Mouse (Mus musculus): ENCODE results near the gene Shisa6.

Shisa6 gene

DNA sequence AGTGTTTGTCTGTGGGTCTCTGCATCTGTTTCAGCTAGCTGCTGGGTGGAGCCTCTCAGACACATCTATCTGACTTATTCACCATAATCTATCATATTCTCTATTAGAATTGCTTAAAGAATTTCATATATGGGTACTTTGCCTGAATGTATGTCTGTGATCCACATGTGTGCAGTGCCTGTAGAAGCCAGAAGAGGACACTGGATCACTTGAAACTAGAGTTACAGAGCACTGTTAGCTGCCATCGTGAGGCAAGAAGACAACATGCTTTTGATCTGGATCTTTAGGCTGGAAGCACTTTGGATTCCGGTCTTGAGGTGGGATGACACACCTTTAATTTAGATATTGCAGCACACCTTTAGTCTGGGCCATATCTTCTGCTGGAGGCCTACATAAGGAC lies 289.2 kb downstream of the Shisa6 start:
- no peak for DNase-seq (ENCODE audit: low spot score)

DNA sequence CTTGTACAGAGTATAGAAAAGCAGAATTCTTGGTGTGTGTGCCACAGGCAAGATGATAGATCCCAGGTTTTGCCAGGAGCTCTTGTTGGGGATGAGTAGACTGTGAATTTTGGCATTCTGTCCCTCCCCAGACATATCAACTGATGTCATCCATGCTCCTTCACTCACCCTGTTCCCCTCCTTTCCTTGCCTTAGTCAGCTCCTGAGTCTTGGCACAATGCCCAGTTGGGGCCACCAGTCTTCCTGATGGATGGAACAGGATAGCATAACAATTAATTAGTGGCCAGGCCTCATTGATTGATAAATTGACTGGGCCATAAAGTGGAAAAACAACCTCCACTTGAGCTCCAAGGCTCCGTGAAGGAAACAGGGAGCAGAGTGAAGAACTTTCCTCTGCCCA lies 292.9 kb downstream of the Shisa6 start:
- no peak for DNase-seq (ENCODE audit: low spot score)

DNA sequence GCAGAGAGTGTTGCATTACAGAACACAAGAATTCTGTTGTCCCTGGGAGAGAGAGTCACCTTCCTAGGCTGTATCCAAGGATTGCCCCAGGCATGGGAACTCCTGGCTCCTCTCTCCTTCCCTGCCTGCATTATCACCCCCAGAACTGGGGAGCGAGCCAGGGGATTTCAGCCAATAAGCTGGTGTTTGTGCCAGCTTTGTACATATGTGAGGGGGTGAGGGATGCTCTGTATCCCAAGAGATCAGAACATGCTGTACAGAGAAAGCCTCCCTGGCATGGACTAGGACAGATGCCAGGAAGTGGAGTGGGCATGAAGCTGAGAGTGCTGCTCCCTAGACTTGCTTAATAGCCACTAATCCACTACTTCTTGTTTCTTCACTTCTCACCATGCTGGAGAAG lies 303.6 kb downstream of the Shisa6 start:
- DNase-seq (ENCODE audit: low spot score), result peak; percentile 75

DNA sequence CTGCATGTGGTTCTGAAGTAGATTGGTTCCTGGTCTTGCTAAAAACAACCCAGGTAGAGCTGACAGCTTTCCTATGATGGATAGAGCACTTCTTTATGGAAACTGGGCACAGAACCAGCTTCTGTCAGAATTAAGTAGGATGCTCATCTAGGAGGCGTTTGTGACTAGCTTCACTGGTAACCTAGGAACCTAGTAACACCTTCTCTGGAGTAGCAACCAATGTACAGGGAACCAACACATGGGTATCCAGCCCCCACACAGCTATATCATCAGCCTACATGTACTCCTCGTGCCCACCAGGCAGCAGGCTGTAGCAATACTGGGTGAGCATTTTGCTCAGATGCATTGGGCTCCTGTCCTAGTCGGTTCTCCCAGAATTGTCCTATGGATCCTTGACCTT lies 307.3 kb downstream of the Shisa6 start:
- no peak for DNase-seq (ENCODE audit: low spot score)

DNA sequence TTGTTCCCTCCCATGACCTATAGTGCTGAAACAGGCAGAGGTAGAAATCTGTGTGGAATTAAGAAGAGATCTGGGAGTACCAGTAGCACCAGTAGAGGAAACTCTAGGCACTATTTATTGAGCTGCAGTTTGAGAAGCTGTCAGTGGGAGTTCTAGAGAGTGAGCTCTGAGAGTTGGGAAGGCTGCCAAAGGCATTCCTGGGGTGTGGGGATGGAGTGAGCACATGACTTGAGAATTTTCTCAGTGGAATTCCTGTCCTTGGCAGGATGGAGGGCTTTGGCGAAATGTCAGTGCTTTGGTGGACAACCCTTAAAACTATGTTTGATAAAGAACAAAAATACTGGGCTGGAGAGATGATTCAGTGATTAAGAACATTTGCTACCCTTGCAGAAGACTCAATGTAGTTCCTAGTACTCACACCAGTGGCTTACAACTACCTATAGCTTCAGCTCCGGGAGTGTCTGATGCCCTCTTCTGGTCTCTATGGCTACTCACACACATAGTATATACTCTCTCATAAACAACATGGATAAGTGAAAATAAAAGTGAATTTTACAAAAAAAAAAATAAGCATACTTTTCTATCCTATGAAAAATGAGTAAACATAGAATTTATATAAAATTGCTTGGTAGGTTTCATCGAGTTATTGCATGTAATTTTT lies 337.0 kb downstream of the Shisa6 start:
- peak; percentile 64 for DNase-seq (ENCODE audit: low spot score)

DNA sequence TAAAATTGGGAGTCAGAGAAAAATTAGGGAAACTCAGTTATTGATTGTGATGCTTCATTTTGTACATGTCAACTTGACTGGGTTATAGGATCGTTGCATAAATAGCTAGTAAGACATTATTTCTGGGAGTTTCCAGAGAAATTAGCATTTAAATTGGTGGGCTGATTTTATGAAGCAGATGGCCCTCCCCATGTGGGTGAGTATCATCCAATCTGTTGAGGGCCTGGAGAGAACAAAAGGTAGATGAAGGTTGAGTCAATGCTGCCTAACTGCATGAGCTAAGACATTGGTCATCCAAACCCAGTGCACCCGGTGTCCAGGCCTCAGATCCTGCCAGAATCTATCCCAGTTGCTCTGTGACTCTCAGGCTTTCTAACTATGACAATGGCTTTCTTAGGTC lies 337.6 kb downstream of the Shisa6 start:
- no peak for DNase-seq (ENCODE audit: low spot score)

DNA sequence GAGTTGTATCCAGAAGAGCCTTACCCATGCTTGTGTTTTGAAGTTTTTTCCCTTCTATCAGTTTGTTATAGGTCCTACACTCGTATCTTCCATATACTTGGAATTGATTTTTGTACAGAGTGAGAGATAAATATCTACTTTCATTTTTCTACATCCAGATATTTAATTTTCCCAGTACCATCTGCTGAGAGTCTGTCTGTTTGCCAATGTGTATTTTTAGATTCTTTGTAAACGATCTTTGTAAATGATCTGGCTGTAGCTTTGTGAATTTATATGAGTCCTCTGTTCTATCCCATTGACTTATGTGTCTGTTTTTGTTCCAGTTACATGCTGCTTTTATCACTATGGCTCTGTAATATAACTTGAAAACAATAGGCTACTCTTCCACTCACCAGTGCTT lies 348.0 kb downstream of the Shisa6 start:
- no peak for DNase-seq (ENCODE audit: low spot score)

DNA sequence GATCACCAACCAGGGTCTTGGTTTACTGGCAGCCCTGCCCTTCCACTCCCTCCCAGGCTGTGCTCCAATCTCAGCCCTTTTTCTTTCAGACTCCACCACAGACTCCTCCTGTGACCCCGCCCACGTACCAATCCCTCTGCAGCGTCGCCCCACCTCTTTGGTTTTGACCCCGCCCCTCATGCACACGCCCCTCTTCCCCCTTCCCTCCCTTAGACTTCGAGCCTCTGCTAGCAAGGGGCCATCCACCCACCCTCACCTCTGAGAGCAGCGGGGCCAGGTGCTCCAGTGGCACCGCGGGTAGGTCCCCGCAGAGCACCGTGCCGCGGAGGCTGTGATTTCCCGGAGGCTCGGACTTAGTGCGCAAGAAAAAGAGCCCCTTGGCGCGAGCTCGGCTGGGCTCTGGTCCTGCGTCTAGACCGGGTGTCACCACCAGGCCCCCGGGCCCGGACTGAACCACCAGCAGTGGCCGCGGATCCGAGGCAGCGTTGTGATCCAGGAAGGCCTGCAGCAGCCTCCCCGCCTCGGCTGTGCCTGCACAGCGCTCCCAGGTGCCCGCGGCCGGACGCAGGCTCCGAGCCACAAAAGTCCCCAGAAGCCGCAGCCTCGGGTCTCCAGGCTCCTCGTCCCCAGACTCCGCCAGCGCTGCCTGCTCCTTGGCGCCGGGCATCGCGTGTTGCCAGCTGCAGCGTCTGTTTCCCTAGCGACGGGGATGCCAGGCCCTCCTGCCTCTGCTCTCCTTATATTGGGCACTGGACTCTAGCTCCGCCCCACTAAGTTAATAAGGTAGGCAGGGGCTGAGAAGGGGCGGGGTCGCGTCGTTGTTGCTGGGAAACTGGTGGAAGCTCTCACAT lies 357.7 kb downstream of the Shisa6 start, which contains the start of gene Dnah9:
Gene Dnah9 (minus strand): TSS at position 751 of the 851 bp plus-strand sequence.
- peak; percentile 87 for DNase-seq (ENCODE audit: low spot score)

DNA sequence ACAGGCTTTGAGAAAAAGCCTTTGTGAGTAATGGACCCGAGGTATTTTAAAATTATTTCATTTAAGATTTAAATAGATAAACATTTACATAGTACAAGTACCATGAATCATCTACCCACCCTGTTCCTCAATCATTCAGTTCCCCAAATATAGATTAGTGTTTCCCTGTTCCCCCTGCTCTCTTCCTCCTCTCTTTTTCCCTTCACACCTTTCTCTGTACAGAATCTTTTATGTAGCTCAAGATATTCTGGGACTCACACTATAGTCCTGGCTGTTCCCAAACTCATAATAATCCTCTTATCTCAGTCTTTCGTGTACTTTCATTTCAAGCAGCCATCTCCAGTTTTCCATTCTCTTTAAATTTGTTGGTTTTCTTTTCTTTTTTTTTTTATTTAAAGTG lies 361.7 kb downstream of the Shisa6 start:
- DNase-seq (ENCODE audit: low spot score), result no peak
